Mouse (Mus musculus) lung, adult 2 months (tissue): ENCODE measurements around the gene Gm38394.

Source experiments
- CTCF ChIP-seq: fragments of 200-500 bp; IDR thresholded peaks from 2 replicates; pipeline ENCODE4 v1.5.1; 2011; ENCODE audit warnings: mild to moderate bottlenecking, low read length, control low read depth; ENCODE audit not compliant: insufficient read depth
- POLR2A ChIP-seq: fragments of 200-500 bp; IDR thresholded peaks from 2 replicates; pipeline ENCODE4 v1.6.1; 2011; ENCODE audit warnings: low read depth, mild to moderate bottlenecking, control low read depth, low read length, borderline replicate concordance; ENCODE audit errors: extremely low read depth

DNA sequence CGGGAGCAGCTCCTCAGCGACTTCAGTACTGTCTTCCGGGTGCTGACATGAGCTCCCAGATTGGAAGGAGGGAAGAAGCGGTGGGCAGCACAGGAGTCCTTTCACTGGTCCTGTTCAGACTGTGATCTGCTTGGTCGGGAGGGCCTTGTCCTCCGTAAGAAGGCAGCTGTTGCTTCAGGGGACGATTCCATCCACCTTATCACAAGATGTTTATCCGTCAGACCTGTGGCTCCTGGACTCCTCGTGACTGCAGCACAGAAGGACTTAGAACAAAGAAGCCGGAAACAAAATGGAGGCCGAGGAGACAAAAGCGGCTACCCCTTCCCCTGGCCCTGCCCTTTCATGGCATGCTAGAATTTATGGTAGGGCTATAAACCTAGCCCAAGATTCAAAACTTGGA, 9.1 kb upstream of the Gm38394 start:
- TF ChIP-seq CTCF (no peak), POLR2A (no peak)
